Mouse (Mus musculus) frontal cortex, adult 2 months (tissue): ENCODE results near the gene Pkig. TPM values are rescaled to one million over a fixed set of nuclear protein-coding genes. Genes with fewer than 3 reads are reported as not detected.
"Not testable (repeated sequence)": the region's sequence is repeated elsewhere in the genome, so short reads cannot be mapped to it uniquely, and the experiment has no call there.

ENCODE experiments used
- DNase-seq, 2 experiments: peaks; one replicate each; pipeline ENCODE4 v3.0.0; 2022; ENCODE audit warnings: low spot score in 1 of 2; ENCODE audit errors: extremely low spot score in 1 of 2
- polyA plus RNA-seq: library from polyadenylated mRNA; depleted of rRNA; stranded (reverse); fragments of >200 nt; gene quantifications from 2 replicates; pipeline ENCODE4 v1.2.3, GENCODE M21; 2012

The Pkig gene
- polyA plus RNA-seq, 1 experiment = 194 TPM

DNA sequence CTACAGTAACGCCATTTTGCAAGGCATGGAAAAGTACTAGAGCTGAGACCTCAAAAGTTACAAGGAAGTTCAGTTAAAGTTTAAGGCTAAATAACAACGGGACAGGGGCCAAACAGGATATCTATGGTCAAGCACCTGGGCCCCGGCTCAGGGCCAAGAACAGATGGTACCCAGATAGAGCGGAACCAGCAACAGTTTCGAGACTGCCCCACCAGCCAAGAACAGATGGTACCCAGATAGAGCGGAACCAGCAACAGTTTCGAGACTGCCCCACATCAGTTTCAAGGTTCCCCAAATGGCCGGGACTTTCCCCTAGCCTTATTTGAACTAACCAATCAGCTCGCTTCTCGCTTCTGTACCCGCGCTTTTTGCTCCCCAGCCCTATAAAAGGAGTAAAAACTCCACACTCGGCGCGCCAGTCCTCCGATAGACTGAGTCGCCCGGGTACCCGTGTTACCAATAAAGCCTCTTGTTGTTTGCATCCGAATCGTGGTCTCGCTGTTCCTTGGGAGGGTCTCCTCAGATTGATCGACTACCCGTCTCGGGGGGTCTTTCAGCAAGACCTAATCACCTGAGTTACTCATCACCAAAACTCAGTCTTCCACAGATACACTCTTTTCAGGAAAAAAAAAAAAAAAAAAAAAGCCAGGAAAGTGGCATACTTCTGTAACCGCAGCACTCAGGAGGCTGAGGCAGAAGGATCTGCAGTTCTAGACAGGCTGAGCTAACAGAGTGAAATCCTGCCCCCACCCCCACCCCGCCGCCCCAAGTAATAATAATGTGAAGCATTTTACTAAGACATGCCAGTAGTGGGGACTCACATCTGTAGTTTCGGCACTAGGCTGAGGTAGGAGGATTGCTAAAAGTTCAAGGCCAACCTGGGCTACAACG, 15.3 kb upstream of the Pkig start:
- DNase-seq = no peak

DNA sequence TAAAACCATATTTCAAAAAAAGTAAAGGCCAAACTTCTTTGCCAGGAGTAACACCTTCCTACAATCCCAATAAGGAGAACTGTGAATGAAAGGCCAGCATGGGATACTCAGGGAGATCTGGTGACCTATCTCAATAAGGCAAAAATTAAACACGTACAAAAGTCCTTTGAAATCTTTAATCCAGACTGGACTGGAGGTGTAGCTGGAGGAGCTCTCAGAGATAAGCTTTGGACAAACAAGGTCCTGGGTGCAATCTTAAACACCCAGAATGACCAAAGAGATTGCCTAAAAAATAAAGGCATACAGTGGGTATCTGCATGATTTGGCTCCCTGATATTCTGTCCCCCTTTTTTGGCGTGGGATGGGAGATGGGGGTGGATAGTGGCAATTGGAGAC, 14.6 kb upstream of the Pkig start:
- DNase-seq = no peak

DNA sequence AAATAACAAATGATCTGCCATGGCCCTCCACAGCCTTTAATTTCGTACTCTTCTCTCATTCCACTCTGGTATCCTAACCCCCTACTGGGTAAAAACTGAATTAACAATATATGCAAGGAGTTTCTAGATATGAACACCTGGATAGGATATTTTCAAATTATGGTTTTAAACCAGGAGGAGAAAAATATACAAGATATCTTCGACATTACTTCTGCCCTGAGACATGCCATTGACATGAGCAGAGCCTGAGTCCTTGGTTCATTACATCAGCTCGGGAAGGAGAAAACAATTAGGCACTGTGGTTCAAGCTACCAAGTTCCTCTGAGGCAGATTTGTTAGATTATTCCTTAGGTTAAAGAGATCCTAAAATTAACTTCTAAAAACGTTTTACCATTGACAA, 14.1 kb upstream of the Pkig start:
- no peak for DNase-seq

DNA sequence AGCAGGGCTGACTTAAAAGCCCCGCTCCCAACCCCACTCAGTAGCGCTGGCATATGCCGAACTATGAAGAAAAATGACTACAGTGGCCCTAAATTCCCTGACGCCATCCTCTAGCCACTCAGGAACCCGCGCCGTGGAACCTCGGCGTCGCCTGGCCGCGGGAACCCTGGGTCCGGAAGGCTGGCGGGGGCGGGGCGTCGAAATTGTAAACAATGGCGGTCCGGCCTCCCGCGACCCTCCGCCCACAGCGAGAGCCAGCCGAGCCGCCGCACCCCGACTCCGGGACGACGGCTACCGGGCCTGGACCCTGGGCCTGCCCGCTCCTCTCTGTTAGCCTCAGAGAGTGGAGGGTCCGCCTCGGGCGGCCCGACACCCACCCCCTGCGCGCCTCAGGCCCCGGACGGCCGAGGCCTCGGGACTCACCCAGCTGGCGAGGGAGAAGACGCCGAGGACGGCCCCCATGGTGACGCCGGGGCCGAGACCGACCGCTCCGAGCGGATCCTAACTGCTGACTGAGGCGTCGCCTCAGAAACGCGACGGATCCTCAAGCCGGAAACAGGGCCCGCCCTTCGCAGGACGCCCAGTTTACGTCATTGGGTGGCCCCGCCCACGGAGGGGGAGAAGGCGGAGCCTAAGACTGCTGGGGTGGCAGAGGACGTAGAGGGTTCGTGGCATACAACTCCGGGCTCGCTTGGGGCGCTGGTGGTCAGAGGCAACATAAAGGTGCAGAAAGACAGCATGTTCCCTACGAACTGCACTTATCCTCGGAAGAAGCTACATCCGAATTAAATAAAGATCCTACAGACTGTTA, 13.4 kb upstream of the Pkig start, which contains the start of gene Serinc3:
Gene Serinc3, minus strand, starts transcription at position 557 of the 811 bp plus-strand sequence.
- DNase-seq = peak; percentile 95 to 99

DNA sequence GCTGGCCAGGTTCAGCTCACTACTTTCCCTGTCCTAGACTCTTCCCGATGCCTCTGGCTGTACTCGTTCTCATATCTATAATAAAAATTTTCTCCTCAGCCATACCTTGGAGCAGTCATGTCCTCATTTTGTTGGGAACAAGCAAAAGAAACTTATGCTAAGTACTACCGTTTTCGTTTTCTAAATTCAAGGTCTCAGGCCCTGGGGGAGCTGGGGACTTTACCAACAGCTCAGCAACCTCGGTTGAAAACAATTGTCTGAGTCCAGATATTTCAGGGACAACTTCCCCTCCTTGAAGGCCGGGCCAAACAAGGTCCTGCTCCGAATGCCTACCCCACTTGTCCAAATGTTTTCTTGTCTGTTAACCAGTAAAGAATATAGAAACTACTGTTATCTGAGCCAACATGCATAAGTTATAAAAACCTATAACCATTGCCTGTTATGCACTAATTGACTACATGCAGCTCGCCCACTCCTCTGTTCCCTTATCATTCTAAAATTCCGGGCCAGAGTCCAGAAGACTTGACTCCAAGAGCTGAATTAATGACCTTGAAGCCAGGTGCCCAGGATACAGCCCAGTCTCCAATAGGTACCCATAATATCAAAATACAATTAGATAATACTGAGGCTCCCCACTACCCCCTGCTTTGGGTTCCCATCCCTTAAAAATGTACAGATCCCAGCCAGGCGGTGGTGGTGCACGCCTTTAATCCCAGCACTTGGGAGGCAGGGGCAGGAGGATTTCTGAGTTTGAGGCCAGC, 12.3 kb upstream of the Pkig start:
- DNase-seq = no peak

DNA sequence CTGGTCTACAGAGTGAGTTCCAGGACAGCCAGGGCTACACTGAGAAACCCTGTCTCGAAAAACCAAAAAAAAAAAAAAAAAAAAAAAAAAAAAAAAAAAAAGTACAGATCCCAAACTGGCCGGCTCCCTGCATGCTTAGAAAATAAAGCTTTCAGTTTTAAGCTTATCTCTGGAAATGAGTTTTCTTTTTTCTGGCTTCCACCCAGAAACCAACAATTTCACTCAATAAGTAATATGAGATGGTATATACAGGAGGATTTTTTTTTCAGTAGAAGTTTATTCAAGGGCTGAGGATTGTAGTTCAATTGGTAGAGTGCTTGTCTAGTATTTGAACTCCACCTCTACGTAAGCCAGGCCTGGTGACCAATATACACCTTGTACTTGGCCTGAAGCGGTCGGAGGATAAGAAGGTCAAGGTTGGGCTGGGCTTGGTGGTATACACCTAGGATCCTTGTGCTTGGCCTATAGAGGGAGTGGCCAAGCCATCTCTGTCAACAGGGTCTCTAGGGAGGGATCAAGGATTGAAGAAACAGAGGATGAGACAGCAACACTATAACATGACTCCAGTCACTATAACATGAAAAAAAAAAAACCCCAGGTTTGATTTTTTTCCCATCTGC, 11.6 kb upstream of the Pkig start:
- no peak for DNase-seq

DNA sequence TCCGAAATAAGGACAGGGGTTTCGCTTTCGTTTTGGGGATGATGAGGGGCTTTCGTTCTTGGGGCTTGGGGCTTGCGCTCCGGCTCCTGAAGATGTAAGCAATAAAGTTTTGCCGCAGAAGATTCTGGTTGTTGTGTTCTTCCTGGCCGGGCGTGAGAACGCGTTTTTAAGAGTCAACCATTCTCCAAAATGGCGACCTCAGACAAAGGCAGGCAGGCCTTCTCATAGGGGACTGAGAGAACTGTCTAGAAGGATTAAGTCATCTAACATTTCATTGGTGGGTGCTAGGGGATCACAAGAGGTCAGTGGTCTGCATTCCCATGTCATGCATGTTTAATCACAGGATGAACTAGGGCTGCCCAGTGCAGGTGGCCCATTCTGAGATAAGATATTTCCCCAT, 2.5 kb upstream of the Pkig start:
- not testable (repeated sequence) for DNase-seq

DNA sequence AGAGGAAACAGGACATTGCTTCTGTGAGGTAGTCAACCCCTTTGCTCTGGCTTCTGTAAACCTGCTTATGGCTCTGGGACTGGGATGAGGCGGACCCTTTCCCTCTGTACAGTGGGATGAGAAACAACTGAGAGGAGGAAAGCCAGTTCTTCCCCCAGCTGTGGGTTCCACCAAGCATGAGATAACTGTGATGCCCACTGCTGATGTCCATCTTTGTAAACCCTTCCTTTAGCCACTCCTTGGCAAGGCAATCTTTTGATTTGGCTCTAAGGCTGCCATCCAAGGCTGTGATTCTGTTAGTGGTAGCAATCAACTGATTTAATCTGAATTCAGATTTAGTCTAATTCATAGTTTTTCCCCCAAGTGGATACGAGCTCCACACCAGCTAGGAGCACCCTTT, 700 bp upstream of the Pkig start:
- no peak for DNase-seq

DNA sequence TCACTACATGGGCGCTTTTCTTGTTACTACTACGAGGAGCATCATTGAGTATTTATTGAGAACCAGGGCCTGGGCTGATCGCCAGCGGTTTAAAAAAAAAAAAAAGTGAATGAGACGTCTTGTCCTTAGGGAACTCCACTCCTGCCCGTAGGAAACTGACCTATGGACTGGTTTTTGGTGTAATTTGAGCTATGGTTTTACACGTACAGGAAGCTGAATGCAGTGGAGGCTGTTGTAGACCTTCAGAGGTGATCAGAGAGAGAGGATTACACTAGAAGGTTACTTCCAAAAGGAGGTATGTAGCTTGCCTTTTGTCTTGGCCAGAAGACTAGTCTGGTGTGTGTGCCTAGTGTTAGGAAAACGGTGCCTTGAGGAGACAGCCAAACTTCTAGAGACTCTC, 755 bp downstream of the Pkig start:
- DNase-seq = no peak

DNA sequence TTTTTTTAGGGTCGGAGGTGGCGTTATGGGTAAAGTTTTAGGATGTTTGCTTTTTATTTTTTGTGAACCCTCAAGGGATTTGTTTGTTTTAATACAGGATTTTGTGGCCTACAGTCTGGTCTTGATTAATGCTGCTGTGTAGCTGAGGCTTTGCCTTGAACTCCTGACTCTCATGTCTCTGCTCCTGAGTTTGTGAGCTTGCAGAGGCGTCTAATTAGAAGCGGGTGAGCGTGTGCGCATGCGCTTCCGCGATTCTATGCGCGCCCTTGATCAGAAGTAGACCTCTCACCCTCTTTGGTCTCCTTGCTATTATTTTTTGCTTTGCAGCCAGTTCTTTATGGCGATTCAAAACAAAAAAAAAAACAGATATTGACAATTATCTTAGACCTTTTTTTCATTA, 1.2 kb downstream of the Pkig start:
- no peak for DNase-seq

DNA sequence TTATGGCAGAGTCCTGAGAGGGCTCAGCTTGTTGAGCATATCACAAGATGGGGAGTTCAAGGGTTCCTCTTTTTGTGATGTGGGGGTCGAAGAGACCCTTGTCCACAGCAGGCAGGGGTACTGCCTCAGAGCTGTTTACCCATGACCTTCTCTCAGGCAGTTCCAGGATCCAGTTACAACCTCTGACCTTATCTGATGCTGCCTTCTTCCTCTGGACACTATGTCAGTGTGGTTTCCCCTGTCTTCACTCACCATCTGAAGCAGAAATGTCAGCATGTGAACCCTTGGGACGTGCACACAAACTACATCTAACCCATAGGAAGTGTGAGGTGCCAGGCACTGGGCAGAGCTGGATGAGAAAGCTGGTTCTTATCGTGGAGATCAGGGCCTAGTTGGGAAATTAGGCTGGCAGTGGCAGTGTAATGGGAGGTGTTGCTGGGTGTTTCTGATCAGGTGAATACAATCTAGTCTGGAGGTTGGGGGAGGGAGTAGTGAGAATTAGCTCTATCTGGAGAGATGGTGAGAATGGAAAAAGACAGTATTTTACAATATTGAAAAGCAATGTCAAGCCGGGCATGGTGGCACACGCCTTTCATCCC, 2.0 kb downstream of the Pkig start:
- no peak for DNase-seq

DNA sequence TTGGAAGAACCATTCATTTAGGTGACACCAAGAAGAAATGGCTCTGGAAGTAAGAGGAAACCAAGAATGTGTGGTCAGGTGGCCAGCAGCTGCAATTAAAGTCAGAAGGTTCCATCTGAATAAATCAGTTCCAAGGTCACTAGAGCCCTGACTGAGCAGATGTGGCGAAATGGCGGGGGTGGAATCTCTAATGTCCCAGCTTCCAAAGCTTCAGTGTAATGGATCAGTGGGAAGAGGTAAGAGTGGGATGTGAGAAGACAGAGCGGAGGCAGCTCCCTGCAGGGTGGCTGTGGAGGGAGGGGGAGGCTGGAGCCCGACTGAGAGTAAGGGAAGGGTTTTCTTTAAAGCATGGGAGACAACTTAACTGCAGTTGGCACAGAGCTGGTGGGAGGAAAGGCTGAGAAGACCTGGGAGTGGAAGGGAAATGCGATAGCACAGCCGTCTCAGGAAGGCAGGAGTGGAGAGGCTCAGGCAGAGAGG, 3.2 kb downstream of the Pkig start:
- peak; percentile 70 to 84 for DNase-seq

DNA sequence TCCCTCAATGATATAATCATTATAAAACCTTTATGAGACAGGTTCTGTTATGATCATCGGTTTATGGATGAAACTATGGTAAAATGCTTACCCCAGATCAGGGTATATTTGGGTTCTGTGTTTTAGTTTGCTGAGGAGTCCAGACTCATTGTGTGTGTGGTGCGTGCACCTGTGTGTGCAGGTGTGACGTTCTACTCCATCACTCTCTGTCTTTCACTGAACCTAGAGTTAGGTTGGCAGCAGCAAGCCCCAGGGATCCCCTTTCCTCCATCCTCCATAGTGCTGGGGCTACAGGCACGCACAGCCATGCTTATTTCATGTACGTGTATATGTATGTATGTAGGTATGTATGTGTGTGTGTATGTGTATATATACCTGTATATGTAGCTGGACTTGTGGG, 3.9 kb downstream of the Pkig start:
- DNase-seq = no peak

DNA sequence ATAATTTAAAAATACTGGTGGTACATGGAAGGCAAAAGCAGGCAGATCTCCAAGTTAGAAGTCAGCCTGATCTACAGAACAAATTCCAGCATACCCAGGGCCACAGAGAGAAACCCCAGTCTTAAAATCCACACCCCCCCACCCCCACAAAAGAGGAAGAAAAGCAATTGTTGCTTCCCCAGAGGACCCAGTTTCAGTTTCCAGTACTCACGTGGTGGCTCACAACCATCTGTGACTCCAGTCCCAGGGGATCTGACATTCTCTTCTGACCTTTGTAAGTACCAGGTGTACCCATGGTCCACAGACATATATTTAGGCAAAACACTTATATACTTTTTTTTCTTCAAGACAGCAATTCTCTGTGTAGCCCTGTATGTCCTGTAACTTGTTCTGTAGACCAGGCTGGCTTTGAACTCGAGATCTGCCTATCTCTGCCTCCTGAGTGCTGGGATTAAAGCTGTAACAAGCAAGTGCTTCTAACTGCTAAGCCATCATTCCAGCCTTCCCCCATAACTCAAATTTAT, 4.6 kb downstream of the Pkig start:
- no peak for DNase-seq

DNA sequence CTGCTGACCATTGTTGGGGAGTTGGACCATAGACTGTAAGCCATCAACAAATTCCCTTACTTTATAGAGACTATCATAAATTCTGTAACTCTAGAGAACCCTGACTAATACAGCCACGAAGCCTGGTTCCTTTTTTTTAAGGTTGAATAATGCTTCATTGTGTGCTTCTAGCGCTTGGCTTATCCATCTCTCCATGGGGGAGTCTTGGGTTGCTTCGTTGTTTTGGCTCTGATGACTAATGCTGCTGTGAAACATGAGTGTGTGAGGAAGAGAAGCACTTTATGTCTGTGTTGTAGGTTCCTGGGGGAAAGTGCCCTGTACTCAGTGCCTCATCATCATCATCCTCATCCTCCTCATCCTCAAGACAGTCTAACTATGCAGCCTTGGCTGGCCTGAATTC, 5.7 kb downstream of the Pkig start:
- DNase-seq = no peak

DNA sequence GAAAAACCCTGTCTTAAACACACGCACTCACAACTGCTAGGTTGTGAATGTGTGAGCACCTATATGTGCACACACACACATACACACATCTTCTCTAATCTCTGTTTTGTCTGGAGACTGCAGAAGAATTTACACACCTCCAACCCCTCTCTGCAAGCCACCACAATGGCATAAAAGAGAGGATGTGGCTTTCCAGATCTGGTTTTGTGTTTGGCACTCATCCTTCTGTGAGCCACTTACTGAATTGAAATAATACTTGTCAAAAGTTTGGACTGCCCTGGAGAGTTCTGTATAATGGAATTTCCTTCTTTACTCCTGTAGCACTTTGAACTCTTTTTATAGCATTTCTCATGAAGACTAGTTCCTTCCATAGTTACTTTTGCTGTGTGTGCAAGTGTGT, 8.9 kb downstream of the Pkig start:
- no peak for DNase-seq

DNA sequence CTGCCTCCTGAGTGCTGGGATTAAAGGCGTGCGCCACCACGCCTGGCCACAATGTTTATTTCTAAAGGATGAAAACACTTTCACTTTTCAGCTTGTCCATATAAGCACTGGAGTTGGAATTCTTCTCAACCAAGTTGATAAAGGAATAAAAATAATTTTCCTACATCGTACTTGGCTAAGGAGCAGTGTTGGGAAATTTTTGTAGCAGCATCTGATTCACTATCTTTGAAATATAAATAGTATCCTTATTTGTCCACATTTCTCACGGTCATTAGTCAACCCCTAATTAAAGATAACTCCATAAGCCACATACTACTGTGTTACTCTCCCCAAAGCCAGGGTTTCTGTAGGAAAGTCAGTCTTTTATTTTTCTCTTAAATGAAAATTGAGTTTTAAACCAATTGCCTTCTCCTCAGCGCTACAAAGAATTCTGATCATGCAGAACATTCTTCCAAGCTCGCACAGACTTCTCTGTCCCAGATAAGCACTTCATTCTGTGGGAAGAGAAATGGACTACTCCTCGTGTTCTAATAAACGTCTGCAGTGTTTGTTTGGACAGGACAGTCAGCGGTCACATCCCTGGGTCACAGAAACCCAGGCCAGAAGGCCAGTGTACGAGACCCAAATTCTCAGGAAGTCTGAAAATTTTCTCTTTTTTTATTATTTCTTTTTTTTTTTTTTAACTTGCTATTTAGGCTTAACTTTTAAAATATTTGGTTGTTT, 12.8 kb downstream of the Pkig start:
- no peak for DNase-seq

DNA sequence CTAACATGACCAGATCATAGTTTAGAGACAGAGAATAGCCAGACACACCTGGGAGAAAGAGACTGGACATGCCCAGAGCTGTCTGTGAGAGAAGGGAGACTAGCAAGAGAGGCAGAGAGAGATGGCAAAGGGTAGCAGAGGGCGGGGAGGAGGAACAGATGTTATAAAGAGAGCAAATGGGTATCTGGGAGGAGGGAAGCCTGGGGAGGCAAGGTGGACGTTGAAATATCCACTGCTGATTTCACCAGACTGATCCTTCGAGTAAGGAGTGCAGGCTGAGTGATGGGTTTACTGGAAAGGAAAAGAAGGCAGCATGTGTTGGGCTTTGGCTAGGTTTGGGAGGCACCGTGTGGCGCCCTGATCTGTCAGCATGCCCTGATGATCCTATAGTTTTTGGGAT, 16.2 kb downstream of the Pkig start:
- DNase-seq = no peak

DNA sequence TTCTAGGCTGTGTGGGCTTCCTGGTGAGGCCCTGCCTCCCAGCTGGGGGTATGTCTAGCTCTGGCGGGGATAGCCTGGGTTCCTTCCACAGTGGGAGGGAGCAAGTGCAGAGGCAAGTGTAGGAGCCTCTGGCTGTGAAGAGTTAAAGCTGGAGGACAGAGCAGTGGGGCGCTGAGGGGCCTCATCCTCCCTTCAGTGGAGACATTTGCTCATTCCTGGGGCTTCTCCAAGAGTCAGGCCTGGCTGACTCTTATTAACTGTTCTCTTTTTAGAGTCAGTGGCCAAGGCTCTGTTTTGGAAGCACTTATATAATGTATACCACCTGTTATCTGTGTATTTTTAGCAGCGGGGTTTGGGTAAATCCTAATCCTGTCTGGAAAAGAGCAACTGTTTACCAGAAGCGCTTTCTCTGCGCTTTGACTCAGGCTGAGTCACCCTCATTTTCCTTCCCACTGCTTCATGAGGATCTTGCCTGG, 17.0 kb downstream of the Pkig start:
- peak; percentile 70 to 82 for DNase-seq
